Mouse (Mus musculus) hindlimb bud, embryonic 11.5 days (tissue): ENCODE data around the gene 2200002D01Rik.
"Not testable (repeated sequence)": the region's sequence is repeated elsewhere in the genome, so short reads cannot be mapped to it uniquely, and the experiment has no call there.

Source experiments
- DNase-seq: peaks from one replicate; pipeline ENCODE4 v3.0.0-alpha.2; 2012; ENCODE audit warnings: low read depth, low spot score; ENCODE audit errors: extremely low spot score

Gene 2200002D01Rik

DNA sequence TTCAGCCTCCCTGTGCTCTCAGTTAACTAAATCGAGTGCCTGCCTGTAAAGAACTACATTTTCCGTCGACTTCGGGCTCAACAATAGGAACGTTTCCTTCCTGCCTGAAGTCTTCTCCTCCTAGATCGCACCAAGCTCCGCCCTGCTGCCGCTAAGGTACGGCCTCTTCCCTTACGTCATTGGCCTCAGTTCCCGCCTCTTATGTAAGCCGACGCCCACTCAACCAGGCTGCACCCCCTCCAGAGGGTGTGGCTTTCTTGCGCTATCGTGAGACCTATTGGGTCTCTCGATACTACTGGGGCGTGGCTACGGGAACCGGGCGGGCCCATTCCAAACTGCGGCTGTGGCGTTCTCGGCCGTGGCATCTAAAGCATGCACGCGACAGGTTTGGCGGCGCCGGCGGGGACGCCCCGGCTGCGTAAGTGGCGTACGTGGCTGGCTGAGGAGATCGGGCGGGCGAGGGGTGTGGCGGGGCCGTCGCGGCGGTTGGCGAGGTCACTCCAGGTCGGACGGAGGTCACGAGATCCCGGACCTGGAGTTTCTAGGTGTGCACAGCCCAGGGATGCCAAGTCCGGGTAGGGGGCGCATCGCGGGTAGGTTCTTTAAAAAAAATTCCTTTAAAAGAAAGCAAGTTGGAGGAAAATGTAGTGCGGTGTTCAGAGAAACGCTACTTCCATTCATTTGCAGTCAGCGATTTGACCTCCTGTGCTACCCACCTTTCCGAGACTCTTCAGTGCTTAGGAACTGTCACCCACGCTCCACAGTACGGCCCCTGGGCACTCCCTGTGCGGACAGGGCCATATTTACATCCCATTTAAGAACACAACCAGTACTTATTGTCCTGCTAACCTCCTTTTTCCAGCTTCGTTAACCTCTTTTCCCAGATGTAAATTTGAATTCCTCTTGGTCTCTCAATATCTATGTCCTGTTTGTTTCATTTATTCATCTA, 10.0 kb downstream of the 2200002D01Rik start, which contains the start of gene Yif1b:
TSS of gene Yif1b (plus strand) at position 311 of the 949 bp plus-strand sequence.
- DNase-seq: peak; percentile 98

DNA sequence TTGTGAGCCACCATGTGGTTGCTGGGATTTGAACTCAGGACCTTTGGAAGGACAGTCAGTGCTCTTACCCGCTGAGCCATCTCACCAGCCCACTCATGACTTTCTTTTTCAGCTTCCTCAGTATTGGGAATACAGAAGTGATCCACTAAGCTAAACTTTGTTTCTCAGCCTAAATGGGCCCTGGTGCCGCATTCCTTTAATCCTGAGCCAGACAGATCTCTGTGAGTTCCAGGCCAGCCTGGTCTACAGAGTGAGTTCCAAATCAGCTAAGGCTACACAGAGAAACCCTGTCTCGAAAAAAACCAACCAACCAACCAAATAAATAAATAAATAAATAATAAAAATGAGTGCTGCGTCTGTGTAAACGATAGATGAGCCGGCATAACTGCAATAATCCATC, 10.7 kb downstream of the 2200002D01Rik start:
- not testable (repeated sequence) for DNase-seq

DNA sequence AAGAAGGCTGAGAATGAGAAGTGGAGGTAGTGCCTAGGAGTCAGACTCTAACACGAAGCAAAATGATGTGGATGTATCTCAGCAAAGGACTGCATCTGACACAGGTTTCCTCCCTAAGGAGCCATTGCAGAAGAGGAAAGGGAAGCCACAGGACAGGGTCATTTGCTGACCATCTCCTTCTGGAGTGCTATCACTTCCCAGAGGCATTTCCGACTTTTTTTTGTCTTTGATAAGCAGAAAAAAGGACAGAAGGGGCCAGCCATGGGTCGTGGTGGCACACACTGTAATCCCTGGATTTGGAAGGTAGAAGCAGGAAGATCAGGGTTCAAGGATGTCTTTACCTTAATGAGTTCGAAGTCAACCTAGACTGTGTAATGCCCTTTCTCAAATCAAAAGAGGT, 11.7 kb downstream of the 2200002D01Rik start:
- DNase-seq: no peak

DNA sequence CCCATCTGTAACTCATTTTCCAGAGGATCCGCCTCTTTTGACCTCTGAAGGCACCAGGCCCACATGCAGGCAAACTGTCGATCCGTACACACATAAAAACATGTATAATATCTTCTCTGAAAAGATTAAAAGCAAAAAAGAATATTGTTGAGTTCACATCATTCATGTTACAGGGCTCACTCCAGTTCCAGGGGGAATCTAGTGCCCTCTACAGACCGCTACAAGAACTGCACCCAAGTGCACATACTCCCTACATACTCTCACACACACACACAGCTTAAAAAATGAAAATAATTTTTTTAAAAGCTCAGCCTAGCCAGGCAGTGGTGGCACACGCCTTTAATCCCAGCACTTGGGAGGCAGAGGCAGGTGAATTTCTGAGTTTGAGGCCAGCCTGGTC, 13.6 kb downstream of the 2200002D01Rik start:
- no peak for DNase-seq

DNA sequence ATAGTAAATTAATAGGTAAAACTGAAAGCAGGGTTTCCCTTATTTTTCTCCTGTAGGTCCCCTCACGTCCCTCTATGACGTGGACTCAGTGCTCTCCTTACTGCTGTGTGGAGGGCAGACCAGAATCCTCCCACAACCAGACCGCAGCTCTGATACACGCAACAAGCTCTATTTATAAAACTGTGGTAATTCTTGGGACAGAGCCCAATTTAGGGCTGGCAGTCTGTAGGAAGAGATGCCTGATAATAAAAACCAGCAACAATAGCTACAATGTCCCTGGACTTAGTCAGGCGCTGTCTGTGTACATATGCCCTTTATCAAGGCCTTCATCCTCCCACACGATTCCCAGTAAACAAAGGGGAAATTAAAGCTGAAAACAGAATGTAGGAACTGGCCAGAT, 14.5 kb downstream of the 2200002D01Rik start:
- no peak for DNase-seq

DNA sequence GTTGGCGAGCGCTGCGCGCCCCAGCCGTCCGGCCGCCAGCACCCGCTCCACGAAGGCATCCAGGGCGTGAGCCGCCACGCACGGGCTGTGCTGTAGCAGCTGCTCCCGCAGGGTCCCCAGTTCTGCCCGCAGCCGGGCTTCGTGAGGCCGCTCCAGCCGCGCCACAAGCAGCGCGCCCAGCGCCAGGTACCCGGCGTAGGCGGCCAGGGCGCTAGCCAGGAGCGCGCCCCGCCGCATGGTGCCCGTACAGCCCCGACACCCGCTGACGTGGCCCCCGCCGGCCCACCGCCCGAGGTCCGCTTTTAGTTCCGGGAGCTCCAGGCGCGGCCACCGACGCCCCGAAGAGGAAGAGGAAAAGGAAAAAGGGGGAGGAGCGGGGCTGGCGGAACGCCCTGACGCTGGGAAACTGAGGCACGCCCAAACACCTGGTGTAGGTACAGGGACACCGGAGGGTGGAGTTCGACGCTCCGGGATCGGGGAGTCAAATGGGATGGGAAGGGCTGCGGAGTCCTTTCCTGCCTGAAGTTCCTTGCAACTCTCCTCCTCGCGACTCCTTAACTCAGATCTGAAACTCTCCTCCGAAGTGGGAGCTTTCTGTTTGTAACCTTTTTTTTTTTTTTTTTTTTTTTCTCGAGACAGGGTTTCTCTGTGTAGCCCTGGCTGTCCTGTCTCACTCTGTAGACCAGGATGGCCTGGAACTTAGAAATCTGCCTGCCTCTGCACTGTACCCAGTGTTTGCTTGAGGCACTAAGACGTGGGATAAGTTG, 15.8 kb downstream of the 2200002D01Rik start, which contains the start of gene Kcnk6:
TSS of gene Kcnk6 (minus strand) at position 269 of the 767 bp plus-strand sequence.
- no peak for DNase-seq

DNA sequence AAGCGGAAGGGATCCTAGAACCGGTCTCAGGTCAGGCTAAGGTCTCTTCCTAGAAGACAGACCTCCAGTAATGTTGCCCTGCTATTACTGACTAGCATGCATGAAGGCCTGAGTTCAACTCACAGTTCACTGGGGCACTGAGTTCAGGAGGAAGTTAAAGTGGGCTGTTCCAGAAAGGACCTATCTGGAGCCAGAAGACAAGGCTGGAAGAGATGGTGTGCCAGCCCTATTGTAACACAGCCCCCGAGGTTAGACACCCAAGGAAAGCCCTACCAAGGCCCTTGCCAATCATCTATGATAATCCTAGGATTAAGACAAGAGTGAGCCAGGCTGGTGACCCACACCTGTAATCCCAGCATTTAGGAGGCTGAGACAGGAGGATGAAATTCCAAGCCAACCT, 16.7 kb downstream of the 2200002D01Rik start:
- no peak for DNase-seq

DNA sequence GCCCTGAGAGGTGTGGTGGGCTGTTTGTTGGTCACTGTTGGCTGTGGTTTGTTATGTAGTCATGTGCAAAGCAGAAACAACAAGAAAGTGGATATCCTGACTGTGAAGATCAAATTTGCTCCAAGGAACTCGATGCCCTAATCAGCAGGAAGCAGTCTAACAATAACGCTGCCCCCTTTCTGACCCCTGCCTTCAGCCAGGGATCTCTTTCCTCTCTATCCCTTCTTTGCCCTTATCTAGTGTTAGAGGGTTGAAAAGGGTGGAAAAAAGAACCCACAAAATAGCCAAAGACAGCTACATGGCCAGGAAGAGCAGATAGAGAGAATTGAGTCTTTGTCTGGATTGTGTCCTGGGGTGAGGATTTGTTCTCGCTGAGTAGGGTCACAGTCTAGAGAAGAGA, 17.7 kb downstream of the 2200002D01Rik start:
- DNase-seq: no peak

DNA sequence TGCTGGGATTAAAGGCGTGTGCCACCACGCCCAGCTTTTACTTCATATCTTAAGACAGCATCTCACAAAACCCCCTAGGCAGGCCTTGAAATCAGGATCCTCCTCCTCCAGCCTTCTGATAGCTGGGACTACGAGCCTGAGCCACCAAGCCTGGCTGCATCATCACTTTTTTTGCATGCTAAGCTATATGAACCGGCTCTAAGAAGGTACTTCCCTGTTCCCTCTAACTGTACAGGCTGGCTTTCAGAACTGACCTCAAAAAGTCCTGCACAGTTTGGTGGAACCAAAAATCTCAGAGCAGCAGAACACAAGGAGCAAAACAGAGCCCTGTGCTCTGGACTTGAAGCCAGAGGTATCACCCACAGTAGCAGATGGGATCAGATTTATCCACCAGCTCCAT, 20.1 kb downstream of the 2200002D01Rik start:
- DNase-seq: no peak

DNA sequence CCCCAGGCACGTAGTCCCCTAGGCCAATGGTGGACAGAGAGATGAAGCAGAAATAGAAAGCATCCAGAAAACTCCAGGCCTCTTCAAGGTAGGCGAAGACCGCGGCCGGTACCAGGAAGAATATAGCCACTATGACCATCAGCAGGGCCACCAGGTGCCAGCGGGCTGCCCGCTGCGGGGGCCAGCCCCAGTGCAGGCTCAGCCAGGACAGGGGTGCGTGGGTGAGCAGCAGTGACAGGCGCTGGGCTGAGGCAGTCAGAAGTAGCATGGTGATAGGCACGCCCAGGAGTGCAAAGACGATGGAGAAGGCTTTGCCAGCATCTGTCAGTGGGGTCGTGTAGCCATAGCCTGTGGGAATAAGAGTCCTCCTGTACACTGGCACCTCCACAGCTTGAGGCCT, 22.7 kb downstream of the 2200002D01Rik start:
- no peak for DNase-seq

DNA sequence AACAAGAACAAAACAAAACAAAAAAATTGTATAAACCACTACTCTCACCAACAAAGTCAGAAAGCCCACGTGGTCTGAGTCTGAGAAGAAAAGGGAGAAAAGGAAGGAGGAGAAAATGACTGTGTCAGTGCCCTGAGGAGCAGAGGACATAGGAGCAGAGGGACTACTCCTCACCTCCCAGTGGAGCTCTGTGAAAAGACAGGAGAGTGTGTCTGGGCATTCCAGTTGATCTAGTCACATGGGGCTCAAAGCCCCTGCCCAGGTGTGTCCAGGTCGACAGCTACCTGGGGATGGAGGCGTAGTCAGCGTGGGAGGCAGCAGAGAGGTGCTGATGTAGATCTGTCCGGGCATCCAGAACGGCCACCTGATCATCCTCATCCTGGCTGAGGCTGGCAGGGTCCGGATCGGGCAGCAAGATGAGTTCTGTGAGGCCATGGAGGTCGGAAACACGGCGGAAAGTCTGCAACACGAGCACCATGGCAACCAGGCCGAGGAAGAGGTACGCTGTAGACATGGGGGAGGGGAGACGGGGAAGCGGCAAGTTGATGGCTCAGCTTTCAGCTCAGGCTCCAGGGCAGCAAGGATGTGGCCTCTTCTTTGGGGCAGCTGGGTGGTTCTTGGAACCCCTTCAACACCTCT, 23.4 kb downstream of the 2200002D01Rik start:
- no peak for DNase-seq

DNA sequence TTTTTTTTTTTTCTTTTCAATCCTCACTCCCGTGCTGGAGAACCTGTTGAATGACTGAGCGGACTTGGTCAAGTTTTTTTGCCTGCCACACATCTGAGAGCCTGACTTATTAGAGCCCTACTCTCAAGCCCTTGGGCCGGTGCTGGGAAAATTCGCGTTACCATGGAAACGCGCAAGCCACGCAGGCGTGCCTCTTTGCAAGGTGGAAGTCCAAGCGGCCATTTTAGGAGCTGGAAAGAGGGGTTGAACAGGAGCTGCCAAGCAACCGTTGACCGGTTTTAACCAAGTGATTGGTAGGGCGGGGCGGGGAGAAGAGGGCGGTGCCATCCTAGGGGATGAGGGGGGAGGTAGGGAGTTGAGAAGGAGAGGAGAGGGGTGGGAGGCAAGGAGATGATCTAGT, 33.4 kb downstream of the 2200002D01Rik start:
- no peak for DNase-seq

DNA sequence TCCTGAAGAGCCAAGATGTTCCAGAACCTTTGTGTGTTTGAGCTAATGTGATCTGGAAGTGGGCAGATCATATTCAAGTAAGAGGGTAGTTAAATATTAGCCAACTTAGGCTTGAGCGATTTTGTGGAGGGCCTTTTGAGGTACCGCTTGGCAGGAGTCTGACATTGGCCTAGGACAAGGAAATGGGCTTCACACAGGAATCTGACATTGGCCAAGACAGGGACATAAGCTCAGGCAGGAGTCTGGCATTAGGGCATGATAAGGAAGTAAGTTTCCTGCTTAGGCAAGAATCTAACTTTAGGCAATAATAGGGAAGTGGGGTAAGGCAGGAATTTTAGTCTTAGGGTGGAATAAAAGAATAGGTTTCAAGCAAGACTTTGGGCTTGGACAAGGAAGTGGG, 34.0 kb downstream of the 2200002D01Rik start:
- DNase-seq: no peak

DNA sequence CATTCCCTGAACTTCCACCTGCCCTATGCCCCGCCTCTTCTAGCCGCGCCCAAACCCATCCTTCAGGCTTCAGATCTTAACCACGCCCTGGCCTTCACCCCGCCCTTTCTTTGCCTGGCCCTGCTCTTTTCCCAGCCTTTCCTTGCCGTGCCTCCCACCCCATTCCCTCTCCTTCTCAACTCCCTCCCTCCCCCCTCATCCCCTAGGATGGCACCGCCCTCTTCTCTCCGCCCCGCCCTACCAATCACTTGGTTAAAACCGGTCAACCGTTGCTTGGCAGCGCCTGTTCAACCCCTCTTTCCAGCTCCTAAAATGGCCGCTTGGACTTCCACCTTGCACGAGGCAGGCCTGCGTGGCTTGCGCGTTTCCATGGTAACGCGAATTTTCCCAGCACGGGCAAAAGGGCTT, 34.6 kb downstream of the 2200002D01Rik start, which contains the start of gene Catsperg1:
TSS of gene Catsperg1 (minus strand) at position 361 of the 408 bp plus-strand sequence.
- no peak for DNase-seq

DNA sequence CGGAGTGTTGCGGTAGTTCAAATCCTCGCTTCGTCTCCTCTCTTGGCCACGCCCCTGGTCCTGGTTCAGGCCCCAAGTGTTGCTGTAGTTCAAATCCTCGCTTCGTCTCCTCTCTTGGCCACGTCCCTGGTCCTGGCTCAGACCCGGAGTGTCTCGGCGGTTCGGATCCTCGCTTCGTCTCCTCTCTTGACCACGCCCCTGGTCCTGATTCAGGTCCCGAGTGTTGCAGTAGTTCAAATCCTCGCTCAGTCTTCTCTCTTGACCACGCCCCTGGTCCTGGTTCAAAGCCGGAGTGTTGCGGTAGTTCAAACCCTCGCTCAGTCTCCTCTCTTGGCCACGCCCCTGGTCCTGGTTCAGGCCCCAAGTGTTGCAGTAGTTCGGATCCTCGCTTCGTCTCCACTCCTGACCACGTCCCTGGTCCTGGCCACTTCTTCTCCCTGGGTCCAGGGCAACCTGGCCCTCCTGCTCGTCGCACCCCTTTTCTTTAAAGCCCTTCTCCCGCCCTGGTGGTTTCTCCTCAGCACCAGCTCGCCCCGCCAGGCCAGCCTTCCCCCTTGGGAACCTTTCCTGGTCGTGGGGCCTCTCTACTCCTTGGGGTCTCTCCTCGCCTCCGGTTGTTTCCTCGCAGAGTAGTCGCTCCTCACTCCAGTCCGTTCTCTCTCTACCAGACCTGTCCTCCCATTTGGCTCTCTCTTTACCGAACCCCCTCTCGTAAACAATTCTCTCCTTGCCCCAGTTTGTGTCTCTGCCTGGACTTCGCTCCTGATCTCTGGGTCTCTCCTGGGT, 35.3 kb downstream of the 2200002D01Rik start:
- DNase-seq: not testable (repeated sequence)

DNA sequence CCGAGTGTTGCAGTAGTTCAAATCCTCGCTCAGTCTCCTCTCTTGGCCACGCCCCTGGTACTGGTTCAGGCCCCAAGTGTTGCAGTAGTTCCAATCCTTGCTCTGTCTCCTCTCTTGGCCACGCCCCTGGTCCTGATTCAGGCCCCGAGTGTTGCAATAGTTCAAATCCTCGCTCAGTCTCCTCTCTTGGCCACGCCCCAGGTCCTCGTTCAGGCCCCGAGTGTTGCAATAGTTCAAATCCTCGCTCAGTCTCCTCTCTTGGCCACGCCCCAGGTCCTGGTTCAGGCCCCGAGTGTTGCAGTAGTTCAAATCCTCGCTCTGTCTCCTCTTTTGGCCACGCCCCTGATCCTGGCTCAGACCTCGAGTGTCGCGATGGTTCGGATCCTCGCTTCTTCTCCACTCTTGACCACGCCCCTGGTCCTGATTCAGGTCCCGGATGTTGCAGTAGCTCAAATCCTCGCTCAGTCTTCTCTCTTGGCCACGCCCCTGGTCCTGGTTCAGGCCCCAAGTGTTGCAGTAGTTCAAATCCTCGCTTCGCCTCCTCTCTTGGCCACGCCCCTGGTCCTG, 36.0 kb downstream of the 2200002D01Rik start:
- DNase-seq: no peak

DNA sequence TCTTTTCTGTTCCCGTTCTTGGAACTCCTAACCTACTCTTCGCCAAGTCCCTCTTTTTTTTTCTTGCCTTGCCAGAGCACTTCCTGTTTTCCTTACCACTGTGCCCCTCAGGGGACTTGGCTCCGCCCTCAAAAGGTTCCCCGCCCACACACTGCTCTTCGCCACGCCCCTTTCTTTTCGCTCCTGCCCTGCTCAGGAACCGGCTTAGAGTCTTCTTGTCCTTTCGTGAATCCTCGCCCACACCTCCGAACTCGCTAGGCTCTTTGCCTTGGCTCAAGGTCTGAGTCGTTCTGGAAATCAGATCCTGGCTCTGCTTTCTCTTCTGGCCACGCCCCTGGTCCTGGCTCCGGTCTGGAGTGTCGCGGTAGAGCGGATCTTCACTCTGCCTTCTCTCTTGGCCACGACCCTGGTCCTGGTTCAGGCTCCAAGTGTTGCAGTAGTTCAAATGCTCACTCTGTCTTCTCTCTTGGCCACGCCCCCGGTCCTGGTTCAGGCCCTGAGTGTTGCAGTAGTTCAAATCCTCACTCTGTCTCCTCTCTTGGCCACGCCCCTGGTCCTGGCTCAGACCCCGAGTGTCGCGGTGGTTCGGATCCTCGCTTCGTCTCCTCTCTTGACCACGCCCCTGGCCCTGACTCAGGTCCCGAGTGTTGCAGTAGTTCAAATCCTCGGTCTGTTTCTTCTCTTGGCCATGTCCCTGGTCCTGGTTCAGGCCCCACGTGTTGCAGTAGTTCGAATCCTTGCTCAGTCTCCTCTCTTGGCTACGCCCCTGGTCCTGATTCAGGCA, 36.7 kb downstream of the 2200002D01Rik start:
- DNase-seq: no peak

DNA sequence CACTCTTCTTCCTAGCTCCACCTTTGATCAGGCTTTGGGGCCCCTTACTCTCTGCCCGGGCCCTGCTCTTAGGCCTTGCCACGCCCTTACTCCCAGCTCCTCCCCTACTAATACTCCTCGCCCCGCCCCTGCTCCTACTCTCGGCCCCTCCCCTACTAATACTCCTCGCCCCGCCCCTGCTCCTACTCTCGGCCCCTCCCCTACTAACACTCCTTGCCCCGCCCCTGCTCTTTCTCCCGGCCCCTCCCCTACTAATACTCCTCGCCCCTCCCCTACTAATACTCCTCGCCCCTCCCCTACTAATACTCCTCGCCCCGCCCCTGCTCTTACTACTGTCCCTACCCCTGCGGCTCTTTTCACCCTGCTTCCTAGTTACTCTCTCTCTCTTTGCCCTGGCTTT, 37.3 kb downstream of the 2200002D01Rik start:
- not testable (repeated sequence) for DNase-seq

DNA sequence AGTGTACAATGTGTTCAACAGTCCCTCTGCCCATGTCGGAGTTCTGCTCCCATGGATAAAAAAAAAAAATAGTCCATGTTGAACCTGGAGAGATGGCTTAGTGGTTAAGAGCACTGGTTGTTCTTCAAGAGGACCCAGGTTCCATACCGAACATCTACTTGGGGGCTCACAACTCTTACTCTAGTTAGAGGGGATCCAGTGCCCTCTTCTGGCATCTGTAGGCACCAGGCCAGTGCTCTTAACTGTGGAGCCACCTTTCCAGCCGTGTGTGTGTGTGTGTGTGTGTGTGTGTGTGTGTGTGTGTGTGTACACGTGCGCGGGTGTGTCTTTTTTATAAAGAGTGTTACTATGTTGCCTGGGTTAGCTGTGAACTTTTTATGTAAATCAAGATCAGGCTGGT, 45.7 kb downstream of the 2200002D01Rik start:
- no peak for DNase-seq
